Mouse (Mus musculus) adrenal gland, postnatal 10 days (tissue): ENCODE data around the gene Phlpp1. TPM values are rescaled to one million over a fixed set of nuclear protein-coding genes. Genes with fewer than 3 reads are reported as not detected.
"Not testable (repeated sequence)": the region's sequence is repeated elsewhere in the genome, so short reads cannot be mapped to it uniquely, and the experiment has no call there.

ENCODE experiments used
- DNase-seq: peaks from one replicate; pipeline ENCODE4 v3.0.0; 2021; ENCODE audit warnings: mixed read lengths
- total RNA-seq, 2 experiments: library from RNA; stranded (reverse); gene quantifications; 2 replicates each; pipeline ENCODE4 v1.2.3; 2021

Gene Phlpp1
- total RNA-seq, 2 experiments from 2014 or later: 16.4 to 22.3 TPM

GRCm38 (mm10) chr1:106244245-106244644 lies 72.7 kb downstream of the Phlpp1 start:
- peak; percentile 51 for DNase-seq

- DNase-seq: no peak
Observed at GRCm38 (mm10) chr1:106254047-106254446, 82.5 kb downstream of the Phlpp1 start.

GRCm38 (mm10) chr1:106257176-106257575 lies 85.6 kb downstream of the Phlpp1 start:
- DNase-seq: no peak

GRCm38 (mm10) chr1:106268028-106268799 lies 96.7 kb downstream of the Phlpp1 start:
- peak; percentile 69 for DNase-seq

- no peak for DNase-seq
Observed at GRCm38 (mm10) chr1:106269337-106269736, 97.8 kb downstream of the Phlpp1 start.

- no peak for DNase-seq
Observed at GRCm38 (mm10) chr1:106272916-106273315, 101.4 kb downstream of the Phlpp1 start.

GRCm38 (mm10) chr1:106273801-106274200 lies 102.2 kb downstream of the Phlpp1 start:
- DNase-seq: no peak

- DNase-seq: no peak
Observed at GRCm38 (mm10) chr1:106274561-106275001, 103.0 kb downstream of the Phlpp1 start.

GRCm38 (mm10) chr1:106275142-106275541 lies 103.6 kb downstream of the Phlpp1 start:
- no peak for DNase-seq

- DNase-seq: no peak
Observed at GRCm38 (mm10) chr1:106275731-106276130, 104.2 kb downstream of the Phlpp1 start.

GRCm38 (mm10) chr1:106276824-106277223 lies 105.3 kb downstream of the Phlpp1 start:
- no peak for DNase-seq

GRCm38 (mm10) chr1:106277286-106277685 lies 105.7 kb downstream of the Phlpp1 start:
- no peak for DNase-seq

- DNase-seq: no peak
Observed at GRCm38 (mm10) chr1:106278552-106279060, 107.1 kb downstream of the Phlpp1 start.

GRCm38 (mm10) chr1:106279404-106280123 lies 108.0 kb downstream of the Phlpp1 start:
- no peak for DNase-seq

- peak; percentile 53 for DNase-seq
Observed at GRCm38 (mm10) chr1:106280171-106280913, 108.8 kb downstream of the Phlpp1 start.

GRCm38 (mm10) chr1:106286815-106287214 lies 115.3 kb downstream of the Phlpp1 start:
- DNase-seq: no peak

GRCm38 (mm10) chr1:106289065-106289464 lies 117.5 kb downstream of the Phlpp1 start:
- no peak for DNase-seq

GRCm38 (mm10) chr1:106289580-106289979 lies 118.0 kb downstream of the Phlpp1 start:
- DNase-seq: no peak

- no peak for DNase-seq
Observed at GRCm38 (mm10) chr1:106309394-106310039, 138.0 kb downstream of the Phlpp1 start.

- no peak for DNase-seq
Observed at GRCm38 (mm10) chr1:106310285-106310684, 138.7 kb downstream of the Phlpp1 start.

GRCm38 (mm10) chr1:106311830-106312229 lies 140.3 kb downstream of the Phlpp1 start:
- DNase-seq: not testable (repeated sequence)

GRCm38 (mm10) chr1:106314476-106314875 lies 142.9 kb downstream of the Phlpp1 start:
- no peak for DNase-seq
